Mouse (Mus musculus) G1E (cell line): ENCODE results near the gene Mns1.

Source experiments
- CTCF ChIP-seq: IDR thresholded peaks from 2 replicates; pipeline ENCODE4 v1.5.1; 2012; ENCODE audit warnings: low read depth, low read length, inconsistent platforms, mixed read lengths
- POLR2AphosphoS5 ChIP-seq: IDR thresholded peaks from 2 replicates; pipeline ENCODE4 v1.6.1; 2012; ENCODE audit warnings: low read depth, low read length, inconsistent platforms; ENCODE audit not compliant: insufficient replicate concordance

GRCm38 (mm10) chr9:72451111-72451510, 13.3 kb downstream of the Mns1 start:
- TF ChIP-seq CTCF: no peak
- no peak for TF ChIP-seq POLR2AphosphoS5
